Mouse (Mus musculus) lung, postnatal 0 days (tissue): ENCODE data around the gene Ttc39b. TPM values are rescaled to one million over a fixed set of nuclear protein-coding genes. Genes with fewer than 3 reads are reported as not detected.

Experiments used
- ATAC-seq: fragments of 200-750 bp; cut with Nextera tagmentation; 2 replicates; pipeline ENCODE4 v1.8.0; 2017; ENCODE audit warnings: moderate library complexity
- DNase-seq: peaks from one replicate; pipeline ENCODE4 v3.0.0-alpha.2; 2016; ENCODE audit warnings: low spot score
- H3K27ac ChIP-seq: fragments of 300-500 bp; sonication (generic); 2 replicates; pipeline ENCODE4 v1.5.1; 2014; ENCODE audit warnings: antibody characterized with exemption, mild to moderate bottlenecking, low read length, mixed read lengths
- H3K27me3 ChIP-seq: fragments of 300-500 bp; sonication (generic); replicated peaks from 2 replicates; pipeline ENCODE4 v1.6.1; 2014; ENCODE audit warnings: low read length, mixed read lengths; ENCODE audit not compliant: insufficient read depth
- H3K36me3 ChIP-seq: fragments of 300-500 bp; sonication (generic); 2 replicates; pipeline ENCODE4 v1.6.1; 2014; ENCODE audit warnings: low read length, mixed read lengths; ENCODE audit not compliant: insufficient read depth
- H3K4me1 ChIP-seq: fragments of 300-500 bp; sonication (generic); 2 replicates; pipeline ENCODE4 v1.6.1; 2014; ENCODE audit warnings: antibody characterized with exemption, low read depth, low read length, mixed read lengths; ENCODE audit not compliant: insufficient read depth
- H3K4me2 ChIP-seq: fragments of 300-500 bp; sonication (generic); replicated peaks from 2 replicates; pipeline ENCODE4 v1.6.1; 2014; ENCODE audit warnings: low read depth, mild to moderate bottlenecking, low read length, moderate library complexity, mixed read lengths
- H3K4me3 ChIP-seq: fragments of 300-500 bp; sonication (generic); 2 replicates; pipeline ENCODE4 v1.5.1; 2014; ENCODE audit warnings: low read depth, low read length
- H3K9ac ChIP-seq: fragments of 300-500 bp; sonication (generic); replicated peaks from 2 replicates; pipeline ENCODE4 v1.6.1; 2014; ENCODE audit warnings: low read depth, mild to moderate bottlenecking
- H3K9me3 ChIP-seq: fragments of 300-500 bp; sonication (generic); 2 replicates; pipeline ENCODE4 v1.6.1; 2016; ENCODE audit warnings: low read length, mixed read lengths
- CTCF ChIP-seq: IDR thresholded peaks from 2 replicates; pipeline ENCODE4 v1.5.1; 2016; ENCODE audit warnings: antibody characterized with exemption, mild to moderate bottlenecking
- EP300 ChIP-seq: IDR thresholded peaks from 2 replicates; pipeline ENCODE4 v1.6.1; 2016; ENCODE audit warnings: antibody characterized with exemption, mild to moderate bottlenecking, control low read depth
- WGBS: fragments of 180-500 bp; shearing (Covaris S2); extraction: QIAGEN DNeasy Blood & Tissue Kit; methylation state at CpG from one replicate; pipeline ENCODE4 v1.1.7; 2014; 5-methylcytosine and 5-hydroxymethylcytosine counted together
- polyA plus RNA-seq: library from polyadenylated mRNA; unstranded; fragments of >200 nt; fragmentation: Nextera tagmentation; extraction: Ambion mirVana; gene quantifications from 2 replicates; pipeline ENCODE4 v1.2.1, GENCODE M21; 2015

Ttc39b gene
- polyA plus RNA-seq, 1 experiment from 2014 or later = 7.5 TPM

DNA sequence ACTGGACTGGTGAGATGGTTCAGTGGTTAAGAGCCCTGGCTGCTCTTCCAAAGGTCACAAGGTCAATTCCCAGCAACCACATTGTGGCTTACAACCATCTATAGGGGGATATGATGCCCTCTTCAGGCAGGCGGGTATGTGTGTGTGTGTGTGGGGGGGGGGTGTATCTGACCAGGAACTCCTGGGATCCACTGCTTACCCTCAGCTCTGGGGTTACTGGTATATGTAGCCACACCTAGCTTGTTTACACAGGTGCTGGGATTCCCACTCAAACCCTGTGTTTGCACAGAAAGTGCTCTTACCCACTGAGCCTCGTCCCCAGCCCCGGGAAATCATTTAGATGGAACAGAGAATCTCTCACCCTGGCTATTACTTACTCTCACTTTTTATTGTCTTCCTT, 13.7 kb upstream of the Ttc39b start:
- TF ChIP-seq EP300 = no peak
- WGBS = 46% methylated on average over 3 of the region's 3 CpGs
- H3K27ac ChIP-seq = no peak overlapping the region
- no peak overlapping the region for H3K4me3 ChIP-seq
- DNase-seq = no peak
- H3K9me3 ChIP-seq = no peaks in the 10 kb centered on the region
- no peaks in the 10 kb centered on the region for H3K36me3 ChIP-seq
- H3K27me3 ChIP-seq = no peaks in the 10 kb centered on the region
- no peak for ATAC-seq
- no peak overlapping the region for H3K9ac ChIP-seq
- no peaks in the 10 kb centered on the region for H3K4me1 ChIP-seq
- no peak overlapping the region for H3K4me2 ChIP-seq

DNA sequence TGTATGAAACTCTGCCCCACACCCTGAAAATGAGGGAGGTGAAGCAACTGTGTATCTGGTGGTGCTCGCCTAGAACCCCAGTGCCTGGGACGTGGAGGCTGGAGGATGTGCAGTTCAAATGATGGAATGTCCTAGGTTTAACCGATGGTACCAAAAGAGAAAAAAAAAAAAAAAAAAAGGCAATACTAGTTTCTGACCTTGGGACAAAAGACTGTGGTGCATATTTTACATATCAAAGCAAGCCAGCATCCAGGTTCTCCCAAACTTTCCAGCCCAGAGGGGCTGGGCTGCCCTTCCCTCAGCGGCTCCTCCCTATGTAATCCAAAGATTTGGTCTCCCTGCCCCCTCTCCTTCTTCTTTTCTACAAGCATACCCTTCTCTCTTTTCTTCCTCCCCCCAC, 6.3 kb upstream of the Ttc39b start:
- Histone ChIP-seq H3K27me3 (no peaks in the 10 kb centered on the region), H3K27ac (no peak overlapping the region), H3K9ac (no peak overlapping the region), H3K4me3 (no peak overlapping the region), H3K36me3 (no peaks in the 10 kb centered on the region), H3K9me3 (no peaks in the 10 kb centered on the region), H3K4me2 (no peak overlapping the region), H3K4me1 (no peaks in the 10 kb centered on the region; the same call in 1 of the 2 replicates)
- TF ChIP-seq EP300 (no peak), CTCF (no peak)
- no peak for DNase-seq
- no peak for ATAC-seq
- WGBS = 89% methylated on average over 4 of the region's 4 CpGs

DNA sequence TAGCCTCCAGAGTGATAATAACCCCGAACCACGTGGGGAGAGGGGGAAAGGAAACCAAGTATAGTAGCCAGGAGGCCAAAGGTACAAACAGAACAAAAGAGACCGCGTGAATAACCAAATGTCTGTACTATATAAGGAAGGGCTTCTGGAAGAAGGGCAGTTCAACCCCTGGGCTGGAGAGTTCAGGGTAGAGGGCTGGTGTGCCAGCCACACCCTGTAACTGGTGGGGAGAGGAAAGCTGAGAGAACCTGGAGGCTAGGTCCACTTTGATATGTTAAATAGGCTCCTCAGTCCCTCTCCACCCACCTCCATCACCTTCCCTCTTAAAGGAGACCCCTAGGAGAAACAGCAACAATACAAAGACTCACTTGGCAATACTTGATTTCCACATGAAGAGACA, 5.6 kb upstream of the Ttc39b start:
- no peak for DNase-seq
- H3K9me3 ChIP-seq = no peaks in the 10 kb centered on the region
- H3K9ac ChIP-seq = no peak overlapping the region
- 62% methylated on average over 4 of the region's 4 CpGs for WGBS
- TF ChIP-seq EP300 = no peak
- TF ChIP-seq CTCF = no peak
- no peaks in the 10 kb centered on the region for H3K36me3 ChIP-seq
- H3K27me3 ChIP-seq = no peaks in the 10 kb centered on the region
- no peaks in the 10 kb centered on the region; the same call in 1 of the 2 replicates for H3K4me1 ChIP-seq
- ATAC-seq = no peak
- H3K4me3 ChIP-seq = no peak overlapping the region
- H3K4me2 ChIP-seq = no peak overlapping the region
- H3K27ac ChIP-seq = no peak overlapping the region

DNA sequence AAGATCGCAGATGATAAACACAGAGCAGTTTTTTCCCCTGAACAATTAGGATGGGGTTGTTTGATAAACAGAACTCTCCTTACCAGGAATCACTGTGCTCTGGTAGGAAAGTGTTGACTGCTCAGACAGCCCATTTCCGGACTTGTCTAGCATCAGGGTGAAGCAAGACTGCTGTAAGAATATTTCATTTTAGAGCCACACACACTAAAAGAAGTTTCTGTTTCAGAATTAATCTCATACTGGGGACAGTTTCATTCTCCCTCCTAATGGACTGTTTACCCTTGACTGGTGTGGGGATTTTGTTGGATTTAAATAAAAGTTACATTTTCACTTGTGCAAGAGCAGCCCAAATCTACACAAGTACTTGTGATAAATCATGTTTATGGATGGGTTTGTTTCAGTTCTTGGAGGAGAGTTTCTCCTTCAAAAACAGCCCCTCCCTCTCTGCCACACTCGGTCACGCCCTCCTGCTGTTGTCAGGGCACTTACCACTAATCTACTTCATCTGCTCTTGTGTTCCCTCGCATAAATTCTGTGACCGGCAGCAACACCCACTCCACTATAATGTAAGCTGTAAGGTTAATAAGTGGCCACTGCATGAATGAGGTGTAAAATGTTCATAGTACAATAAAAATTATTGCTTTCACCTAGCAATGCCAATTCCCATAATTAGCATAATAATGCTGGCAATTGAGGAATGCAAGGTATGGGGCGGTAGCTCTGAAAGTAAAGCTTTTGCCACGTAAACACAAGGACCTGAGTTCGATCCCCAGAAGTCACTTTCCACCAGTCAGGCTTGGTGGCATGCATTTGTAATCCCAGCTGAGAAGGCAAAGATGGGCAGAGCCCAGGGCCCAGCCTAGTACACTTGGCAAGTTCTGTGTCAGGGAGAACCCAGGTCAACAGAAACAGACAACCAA, 4.2 kb upstream of the Ttc39b start:
- Histone ChIP-seq H3K27ac (no peak overlapping the region), H3K4me1 (no peaks in the 10 kb centered on the region; the same call in 1 of the 2 replicates), H3K27me3 (no peaks in the 10 kb centered on the region), H3K4me3 (no peak overlapping the region), H3K4me2 (peak overlapping the region; percentile 15; the same call in 1 of the 2 replicates), H3K9me3 (no peaks in the 10 kb centered on the region), H3K9ac (no peak overlapping the region), H3K36me3 (no peaks in the 10 kb centered on the region)
- TF ChIP-seq CTCF (no peak), EP300 (peak; percentile 36; the same call in 1 of the 2 replicates)
- WGBS = 34% methylated on average over 9 of the region's 9 CpGs
- DNase-seq (peak; percentile 66), ATAC-seq (no peak)

DNA sequence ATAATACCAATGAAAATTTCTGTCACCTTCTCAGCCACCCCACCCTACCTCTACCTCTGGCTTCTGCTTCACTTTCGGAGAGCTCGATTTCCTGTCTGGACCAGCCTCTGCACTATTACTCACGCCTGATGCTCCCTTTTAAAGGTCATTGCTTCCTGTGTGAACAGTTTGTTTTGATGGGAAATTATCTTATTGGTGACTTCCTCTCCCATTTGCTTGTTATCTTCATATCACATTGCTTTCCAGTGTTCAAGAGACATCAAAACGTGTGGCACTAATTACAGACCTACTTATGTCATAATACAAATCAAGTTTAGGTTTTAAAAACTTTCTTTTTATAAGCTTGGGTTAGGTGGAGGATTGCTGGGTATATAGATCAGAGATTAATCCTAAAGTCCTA, 3.5 kb upstream of the Ttc39b start:
- no peak for ATAC-seq
- peaks cover 6% of the 10 kb centered on the region; the same call in 1 of the 2 replicates for H3K4me1 ChIP-seq
- H3K9ac ChIP-seq = no peak overlapping the region
- no peaks in the 10 kb centered on the region for H3K36me3 ChIP-seq
- H3K9me3 ChIP-seq = no peaks in the 10 kb centered on the region
- no peak overlapping the region for H3K4me3 ChIP-seq
- DNase-seq = no peak
- WGBS = 48% methylated on average over 4 of the region's 4 CpGs
- H3K27ac ChIP-seq = no peak overlapping the region
- no peaks in the 10 kb centered on the region for H3K27me3 ChIP-seq
- TF ChIP-seq CTCF = no peak
- no peak for TF ChIP-seq EP300
- no peak overlapping the region for H3K4me2 ChIP-seq

DNA sequence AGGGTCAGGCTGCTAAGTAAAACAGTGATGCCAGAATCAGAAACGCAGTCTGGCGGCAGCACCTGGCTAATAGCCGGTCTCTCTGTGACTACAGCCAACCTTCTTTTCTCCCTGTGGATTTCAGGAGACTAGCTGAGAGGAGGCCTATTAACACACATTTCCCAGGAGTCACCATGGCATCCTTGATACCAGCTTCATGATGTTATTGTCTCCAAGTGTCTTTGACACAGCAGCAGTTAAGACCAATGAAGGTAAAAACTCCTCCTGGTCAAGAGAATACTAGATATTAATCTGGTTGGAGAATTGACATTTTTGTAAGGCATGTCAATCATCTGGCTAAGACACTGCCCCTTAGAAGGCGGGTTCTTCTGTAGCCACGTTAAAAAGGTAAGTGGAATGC, 1.3 kb upstream of the Ttc39b start:
- no peaks in the 10 kb centered on the region for H3K36me3 ChIP-seq
- WGBS = 66% methylated on average over 5 of the region's 5 CpGs

More for the DNA sequence above, 1.3 kb upstream of the Ttc39b start:
- Histone ChIP-seq H3K4me3 (no peak overlapping the region), H3K4me2 (no peak overlapping the region), H3K9me3 (no peaks in the 10 kb centered on the region), H3K4me1 (peaks cover 6% of the 10 kb centered on the region; the same call in 1 of the 2 replicates), H3K27me3 (no peaks in the 10 kb centered on the region), H3K27ac (no peak overlapping the region), H3K9ac (no peak overlapping the region)
- TF ChIP-seq EP300 (no peak), CTCF (no peak)
- ATAC-seq = no peak
- DNase-seq = no peak
